Mouse (Mus musculus) limb, embryonic 13.5 days (tissue): Measurements from ENCODE around the gene Syna. TPM values are rescaled to one million over a fixed set of nuclear protein-coding genes. Genes with fewer than 3 reads are reported as not detected.

Source experiments
- ATAC-seq: fragments of 200-750 bp; cut with Nextera tagmentation; 2 replicates; pipeline ENCODE4 v1.8.0; 2017; ENCODE audit warnings: low read depth, moderate number of reproducible peaks, moderate TSS enrichment; ENCODE audit not compliant: low FRiP score
- H3K27ac ChIP-seq: fragments of 300-500 bp; sonication (generic); 2 replicates; pipeline ENCODE4 v1.5.1; 2015; ENCODE audit warnings: inconsistent platforms, mild to moderate bottlenecking, moderate library complexity
- H3K27me3 ChIP-seq: fragments of 300-500 bp; sonication (generic); 2 replicates; pipeline ENCODE4 v1.6.1; 2015; ENCODE audit warnings: mild to moderate bottlenecking, inconsistent platforms
- H3K36me3 ChIP-seq: fragments of 300-500 bp; sonication (generic); 2 replicates; pipeline ENCODE4 v1.6.1; 2015; ENCODE audit warnings: inconsistent platforms, mild to moderate bottlenecking, moderate library complexity
- H3K4me1 ChIP-seq: fragments of 300-500 bp; sonication (generic); 2 replicates; pipeline ENCODE4 v1.6.1; 2015; ENCODE audit warnings: inconsistent platforms
- H3K4me2 ChIP-seq: fragments of 300-500 bp; sonication (generic); replicated peaks from 2 replicates; pipeline ENCODE4 v1.6.1; 2015; ENCODE audit warnings: inconsistent platforms, mild to moderate bottlenecking, moderate library complexity
- H3K4me3 ChIP-seq: fragments of 300-500 bp; sonication (generic); 2 replicates; pipeline ENCODE4 v1.5.1; 2015; ENCODE audit warnings: moderate library complexity, mild to moderate bottlenecking, inconsistent platforms
- H3K9ac ChIP-seq: fragments of 300-500 bp; sonication (generic); 2 replicates; pipeline ENCODE4 v1.6.1; 2015; ENCODE audit warnings: mild to moderate bottlenecking, inconsistent platforms
- H3K9me3 ChIP-seq: fragments of 300-500 bp; sonication (generic); 2 replicates; pipeline ENCODE4 v1.6.1; 2016; ENCODE audit warnings: inconsistent platforms
- WGBS: fragments of 180-500 bp; shearing (Covaris S2); methylation state at CpG from one replicate; pipeline ENCODE4 v1.1.7; 2015; 5-methylcytosine and 5-hydroxymethylcytosine counted together
- polyA plus RNA-seq: library from polyadenylated mRNA; unstranded; fragments of >200 nt; fragmentation: Nextera tagmentation; extraction: Ambion mirVana; gene quantifications from 2 replicates; pipeline ENCODE4 v1.2.1, GENCODE M21; 2015

The Syna gene
- polyA plus RNA-seq, 1 experiment from 2014 or later, result 0.20 TPM

DNA sequence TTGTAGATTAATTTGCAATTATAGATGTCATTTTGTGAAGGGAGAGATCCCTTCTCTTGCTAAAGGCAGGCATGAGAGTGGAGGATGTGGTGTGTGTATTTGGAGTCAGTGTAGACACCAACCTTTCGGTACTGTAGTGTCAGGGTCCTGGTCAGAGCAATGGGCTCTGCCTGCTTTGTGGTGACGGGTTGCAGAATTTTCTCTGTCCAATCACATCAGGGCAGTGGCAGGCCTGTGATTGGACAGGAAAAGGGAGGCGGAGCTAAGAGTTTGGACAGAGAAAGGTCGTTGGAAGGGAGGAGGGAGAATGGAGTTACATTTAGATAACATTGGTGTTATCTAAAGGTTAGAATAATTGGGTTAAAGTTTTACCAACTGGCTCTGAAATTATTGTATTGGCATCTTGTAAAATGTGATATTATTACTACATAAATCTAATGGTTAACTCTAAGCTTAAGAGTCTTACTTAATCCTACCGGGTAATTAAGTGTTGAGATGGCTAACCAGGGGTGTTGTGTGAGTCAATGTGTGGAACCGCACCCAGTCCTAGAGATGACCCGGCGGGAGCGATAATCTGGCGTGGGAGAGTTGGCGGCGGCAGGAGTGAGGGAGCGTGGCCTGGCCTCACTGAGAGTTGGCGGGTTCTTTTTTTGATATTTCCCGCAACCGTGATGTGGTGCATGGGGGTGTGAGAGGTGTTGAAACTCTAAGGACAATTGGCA lies 640 bp upstream of the Syna start:
- no peaks in the 10 kb centered on the region for H3K36me3 ChIP-seq
- 81% methylated on average over 16 of the region's 16 CpGs for WGBS
- no peak for ATAC-seq
- H3K4me2 ChIP-seq, result no peak overlapping the region
- no peak overlapping the region for H3K9ac ChIP-seq
- no peaks in the 10 kb centered on the region for H3K9me3 ChIP-seq
- no peak overlapping the region for H3K27ac ChIP-seq
- peaks cover 2% of the 10 kb centered on the region for H3K4me1 ChIP-seq
- H3K27me3 ChIP-seq, result no peaks in the 10 kb centered on the region
- H3K4me3 ChIP-seq, result no peak overlapping the region

DNA sequence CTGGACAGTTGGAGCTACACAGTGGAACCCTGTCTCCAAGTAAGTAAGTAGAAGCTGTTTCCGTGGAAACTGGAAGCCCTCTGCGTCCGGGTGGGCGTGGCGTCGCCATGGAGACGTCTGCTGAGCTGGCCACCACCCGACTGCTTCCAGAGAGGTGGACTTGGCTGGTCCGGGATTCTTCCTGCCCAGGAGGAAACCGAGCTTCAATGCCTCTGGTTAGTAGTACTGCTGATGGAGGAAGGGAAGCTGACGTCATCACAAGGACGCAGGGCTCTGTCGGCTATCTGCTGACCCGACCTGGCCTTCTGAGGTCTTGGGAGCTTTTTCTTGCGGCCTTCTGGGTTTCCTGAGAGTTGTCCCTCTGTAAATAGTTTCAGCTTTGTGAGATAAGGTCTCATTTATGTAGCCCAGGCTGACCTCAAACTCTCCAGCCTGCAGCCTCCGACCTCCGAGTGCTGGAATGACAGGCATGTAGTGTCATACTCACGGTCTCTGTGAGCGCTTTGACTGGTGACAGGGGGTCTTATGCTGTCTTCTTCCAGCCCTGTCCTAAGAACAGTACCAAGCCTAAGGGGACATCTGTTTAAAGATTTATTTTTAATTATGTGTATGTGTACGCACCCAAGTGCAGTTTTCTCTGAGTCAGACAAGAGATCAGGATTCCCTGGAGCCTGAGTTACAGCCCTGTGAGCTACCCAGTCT lies 4.4 kb downstream of the Syna start:
- peak overlapping the region; percentile 15; the same call in 1 of the 2 replicates for H3K4me3 ChIP-seq
- H3K4me2 ChIP-seq, result peak overlapping the region; percentile 52
- H3K27ac ChIP-seq, result no peak overlapping the region; the same call in 1 of the 2 replicates
- no peak for ATAC-seq
- no peaks in the 10 kb centered on the region for H3K27me3 ChIP-seq
- 10% methylated on average over 20 of the region's 20 CpGs for WGBS
- H3K36me3 ChIP-seq, result no peaks in the 10 kb centered on the region
- H3K9me3 ChIP-seq, result no peaks in the 10 kb centered on the region
- peak overlapping the region; percentile 19; the same call in 1 of the 2 replicates for H3K9ac ChIP-seq
- peaks cover 26% of the 10 kb centered on the region for H3K4me1 ChIP-seq

DNA sequence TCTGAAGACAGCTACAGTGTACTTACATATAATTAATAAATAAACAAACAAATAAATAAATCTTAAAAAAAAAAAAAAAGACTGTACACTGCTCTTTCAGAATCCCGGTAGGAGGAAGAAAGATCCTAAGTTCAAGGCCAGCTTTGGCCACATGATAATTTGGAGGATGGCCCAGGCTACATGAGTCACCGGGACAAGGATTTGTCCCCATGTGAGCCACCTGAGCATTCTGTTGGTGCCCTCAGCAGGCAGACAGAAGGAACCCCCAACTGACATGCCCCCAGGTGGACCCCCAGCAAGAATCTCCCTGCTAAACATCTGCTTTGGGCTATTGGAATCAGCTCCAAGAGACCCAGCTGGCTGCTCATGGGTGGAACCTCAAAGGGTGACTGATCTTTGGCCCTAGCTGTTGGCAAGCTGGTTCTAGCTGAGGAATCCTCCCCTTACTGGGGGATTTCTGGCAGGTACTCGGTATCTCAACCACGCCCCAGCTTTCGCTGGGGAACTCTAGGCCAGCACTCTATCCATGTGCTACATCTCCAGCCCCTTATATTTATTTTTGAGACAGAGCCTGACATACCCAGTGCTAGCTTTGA lies 5.9 kb downstream of the Syna start:
- no peak overlapping the region for H3K9ac ChIP-seq
- no peaks in the 10 kb centered on the region for H3K27me3 ChIP-seq
- no peak overlapping the region for H3K27ac ChIP-seq
- WGBS, result 85% methylated on average over 5 of the region's 5 CpGs
- ATAC-seq, result no peak
- no peaks in the 10 kb centered on the region for H3K9me3 ChIP-seq
- H3K4me2 ChIP-seq, result no peak overlapping the region
- no peaks in the 10 kb centered on the region for H3K36me3 ChIP-seq
- no peak overlapping the region for H3K4me3 ChIP-seq
- peaks cover 38% of the 10 kb centered on the region for H3K4me1 ChIP-seq

DNA sequence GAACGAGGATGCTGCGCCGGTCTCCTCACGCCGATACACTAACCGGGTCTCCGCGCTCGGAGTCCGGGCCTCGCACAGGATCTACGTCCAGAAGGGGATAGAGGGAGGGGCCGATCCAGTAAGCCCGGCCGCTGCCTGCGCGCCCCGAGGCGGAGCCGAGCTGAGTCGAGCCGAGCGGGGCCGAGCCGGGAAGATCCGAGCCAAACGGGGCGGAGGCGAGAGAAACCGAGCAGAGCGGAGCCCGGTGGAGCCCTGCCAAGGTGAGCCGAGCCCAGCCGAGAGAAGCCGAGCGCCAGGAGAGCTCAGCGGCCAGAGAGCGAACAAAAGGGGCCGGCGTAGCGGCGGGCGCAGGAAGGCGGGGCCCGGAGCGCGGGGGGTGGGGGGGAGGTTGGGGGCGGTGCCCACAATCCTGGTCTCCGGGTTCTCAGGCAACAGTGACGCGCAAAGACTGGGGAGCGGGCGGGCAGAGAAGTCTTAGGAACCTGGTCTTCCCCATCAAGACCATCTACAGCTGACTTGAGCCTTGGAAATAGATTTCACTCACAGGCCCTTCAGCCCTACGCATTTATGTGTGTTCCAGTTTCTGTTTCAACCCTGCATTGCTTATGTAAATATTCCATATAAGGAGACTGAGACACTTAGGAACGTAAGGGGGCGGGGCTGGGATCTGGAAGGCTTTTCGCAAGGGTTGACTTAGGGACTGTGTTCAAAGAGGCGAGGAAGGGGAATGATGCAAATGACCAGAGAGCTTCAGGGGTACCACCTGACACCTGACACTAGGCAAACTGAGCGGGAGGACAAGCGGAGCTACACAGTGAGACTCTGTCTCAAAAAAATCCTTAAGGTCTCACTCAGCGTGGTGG lies 7.6 kb downstream of the Syna start, which contains the start of gene Clip2:
Gene Clip2, minus strand, starts transcription at position 325 of the 863 bp plus-strand sequence.
- peak within 1 kb of the TSS; percentile 96 for H3K27ac ChIP-seq
- H3K9ac ChIP-seq, result peak within 1 kb of the TSS; percentile 88
- peak; percentile 94 for ATAC-seq
- H3K4me3 ChIP-seq, result peak within 1 kb of the TSS; percentile 76
- peaks cover 48% of the 10 kb centered on the region for H3K4me1 ChIP-seq
- peak within 1 kb of the TSS; percentile 81 for H3K4me2 ChIP-seq
- WGBS, result 1% methylated on average over 61 of the region's 61 CpGs
- no peaks in the 10 kb centered on the region for H3K27me3 ChIP-seq
- no peaks in the 10 kb centered on the region for H3K9me3 ChIP-seq
- H3K36me3 ChIP-seq, result no peaks in the 10 kb centered on the region

DNA sequence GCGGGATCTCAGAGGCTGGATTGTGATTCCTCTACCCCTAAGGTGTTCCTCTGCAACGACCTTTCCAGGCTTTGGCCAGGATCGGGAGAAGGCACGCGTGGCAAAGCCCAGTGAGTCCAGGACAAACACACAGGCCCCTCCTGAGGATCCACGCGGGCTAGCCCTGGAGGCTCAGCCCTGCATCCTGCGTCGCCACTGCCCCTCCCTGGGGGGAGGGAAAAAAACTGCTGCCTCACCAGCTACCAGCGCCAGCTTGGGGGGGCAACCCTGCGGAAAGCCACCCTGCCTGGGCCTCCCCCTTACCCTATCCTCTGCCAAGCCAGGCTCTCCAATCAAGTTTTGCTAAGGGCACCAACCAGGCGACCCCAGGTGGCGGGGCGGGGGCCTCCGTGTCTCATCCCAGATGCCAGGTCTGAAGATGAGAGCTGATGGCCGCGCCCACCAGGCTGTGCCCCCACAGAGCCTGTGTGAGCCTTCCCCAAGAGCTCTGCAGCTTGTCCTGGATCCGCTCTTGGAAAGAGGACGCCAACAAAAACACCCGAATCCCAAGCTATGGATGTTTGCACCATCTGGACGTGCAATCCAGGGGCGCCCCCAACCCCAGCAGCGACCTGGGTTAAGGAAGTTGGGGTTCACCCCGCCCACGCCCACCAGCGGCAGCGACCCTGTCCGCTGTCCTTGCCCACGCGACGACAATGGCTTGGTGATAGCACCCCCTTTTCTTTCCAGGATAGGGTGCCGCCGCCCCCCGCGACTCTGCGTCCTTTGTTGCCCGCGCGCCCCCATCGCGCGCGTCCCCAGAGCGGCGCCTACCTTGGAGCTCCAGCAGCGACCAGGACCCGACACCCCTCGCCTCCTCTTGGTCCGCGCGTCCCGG lies 8.5 kb downstream of the Syna start:
- H3K4me3 ChIP-seq, result peak overlapping the region; percentile 76
- peak overlapping the region; percentile 88 for H3K9ac ChIP-seq
- H3K27me3 ChIP-seq, result no peaks in the 10 kb centered on the region
- peaks cover 48% of the 10 kb centered on the region for H3K4me1 ChIP-seq
- peak overlapping the region; percentile 96 for H3K27ac ChIP-seq
- H3K4me2 ChIP-seq, result peak overlapping the region; percentile 81
- no peaks in the 10 kb centered on the region for H3K9me3 ChIP-seq
- no peaks in the 10 kb centered on the region for H3K36me3 ChIP-seq
- WGBS, result 2% methylated on average over 48 of the region's 52 CpGs
- ATAC-seq, result peak; percentile 1

DNA sequence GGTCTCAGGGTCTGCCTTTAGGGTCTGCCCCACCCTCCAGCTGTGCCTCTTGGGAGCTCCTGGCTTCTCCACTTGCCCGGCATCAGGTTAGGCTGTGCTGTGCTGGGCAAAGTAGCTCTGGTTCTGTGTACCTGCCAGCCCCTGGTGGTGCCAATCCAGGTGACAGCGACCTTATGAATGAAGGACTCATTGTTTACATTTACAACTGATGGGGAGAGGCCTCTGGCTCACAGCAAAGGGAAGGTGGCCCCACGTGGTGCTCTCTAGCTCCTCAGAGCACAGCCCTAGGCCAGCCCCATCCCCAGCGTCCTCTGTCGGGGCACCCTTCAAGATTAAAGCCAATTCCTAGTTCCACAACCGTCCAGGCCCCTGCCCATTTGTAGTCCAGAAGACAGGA lies 9.1 kb downstream of the Syna start:
- Histone ChIP-seq H3K4me1 (peaks cover 48% of the 10 kb centered on the region), H3K27me3 (no peaks in the 10 kb centered on the region), H3K9ac (peak overlapping the region; percentile 88), H3K4me2 (peak overlapping the region; percentile 81), H3K27ac (peak overlapping the region; percentile 96), H3K36me3 (no peaks in the 10 kb centered on the region), H3K9me3 (no peaks in the 10 kb centered on the region), H3K4me3 (peak overlapping the region; percentile 76)
- ATAC-seq, result no peak
- 6% methylated on average over 6 of the region's 6 CpGs for WGBS

DNA sequence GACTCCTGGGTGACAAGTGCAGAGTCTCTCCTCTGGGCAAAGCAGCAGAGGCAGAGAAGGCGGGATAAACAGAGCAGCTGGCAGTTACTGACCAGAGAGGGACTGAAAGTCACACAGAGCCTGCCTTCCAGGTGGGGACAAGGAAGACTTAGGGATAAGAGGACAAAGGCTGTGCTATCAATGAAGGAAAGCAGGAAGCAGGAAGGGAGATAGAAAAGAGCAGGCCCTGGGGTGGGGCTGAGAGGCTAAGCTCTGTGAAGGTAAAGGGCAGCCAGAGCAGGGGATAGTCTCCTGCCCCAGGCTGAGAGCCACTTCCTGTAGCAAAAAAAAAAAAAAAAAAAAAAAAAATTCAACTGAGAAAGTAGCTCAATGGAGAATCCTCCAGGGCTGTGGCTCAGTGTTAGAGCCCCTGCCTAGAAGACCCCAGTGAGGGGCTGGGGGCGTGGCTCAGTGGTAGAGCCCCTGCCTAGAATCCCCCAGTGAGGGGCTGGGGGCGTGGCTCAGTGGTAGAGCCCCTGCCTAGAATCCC lies 10.3 kb downstream of the Syna start:
- no peak overlapping the region for H3K9ac ChIP-seq
- H3K36me3 ChIP-seq, result no peaks in the 10 kb centered on the region
- ATAC-seq, result no peak
- no peak overlapping the region for H3K27ac ChIP-seq
- peaks cover 37% of the 10 kb centered on the region for H3K4me1 ChIP-seq
- H3K4me3 ChIP-seq, result no peak overlapping the region
- WGBS, result 95% methylated on average over 3 of the region's 3 CpGs
- H3K27me3 ChIP-seq, result no peaks in the 10 kb centered on the region
- 0 out of 2 replicates have a peak overlapping the region, but pooled peaks have one; percentile 1 for H3K4me2 ChIP-seq
- H3K9me3 ChIP-seq, result no peaks in the 10 kb centered on the region

DNA sequence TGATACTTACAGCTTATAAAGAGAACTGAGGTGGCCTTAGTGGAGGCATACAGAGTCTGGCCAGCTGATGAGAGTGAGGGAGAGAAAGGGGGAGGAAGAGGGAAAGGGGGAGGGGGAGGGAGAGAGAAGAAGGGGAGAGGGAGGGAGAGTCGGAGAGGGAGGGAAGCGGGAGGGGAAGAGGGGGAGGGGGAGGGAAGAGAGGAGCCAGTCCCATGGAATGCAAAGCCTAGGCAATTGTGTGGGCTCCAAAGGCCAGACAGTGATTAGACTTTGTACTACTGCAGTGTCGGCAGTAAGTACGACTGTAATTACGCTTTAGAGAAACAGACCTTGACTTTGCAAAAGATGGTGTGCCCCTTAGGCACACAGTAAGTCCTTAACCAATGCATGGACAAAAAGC lies 11.7 kb downstream of the Syna start:
- no peak overlapping the region for H3K9ac ChIP-seq
- H3K27ac ChIP-seq, result no peak overlapping the region
- WGBS, result 50% methylated on average over 5 of the region's 5 CpGs
- no peaks in the 10 kb centered on the region for H3K27me3 ChIP-seq
- H3K9me3 ChIP-seq, result no peaks in the 10 kb centered on the region
- no peak for ATAC-seq
- peaks cover 3% of the 10 kb centered on the region; the same call in 1 of the 2 replicates for H3K36me3 ChIP-seq
- H3K4me3 ChIP-seq, result no peak overlapping the region
- H3K4me2 ChIP-seq, result no peak overlapping the region
- H3K4me1 ChIP-seq, result peaks cover 35% of the 10 kb centered on the region

DNA sequence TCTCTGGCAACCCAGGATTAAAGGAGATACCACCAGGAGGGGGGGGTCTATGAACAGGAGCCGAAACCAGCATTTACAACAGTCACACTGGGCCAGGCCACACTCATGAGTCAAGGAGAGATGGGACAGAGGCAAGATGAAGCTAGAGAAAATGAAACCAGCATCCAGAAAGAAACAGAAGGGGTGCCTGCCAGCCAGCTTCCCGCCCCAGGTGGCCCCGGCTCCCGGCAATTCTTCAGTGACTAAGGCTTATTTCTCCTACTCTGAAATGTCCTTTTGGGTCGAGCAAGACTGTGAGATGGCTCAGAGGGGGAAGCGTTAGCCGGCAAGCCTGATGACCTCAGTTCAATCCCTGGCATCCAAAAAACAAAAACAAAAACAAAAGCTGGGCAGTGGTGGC lies 13.2 kb downstream of the Syna start:
- WGBS, result 87% methylated on average over 7 of the region's 7 CpGs
- Histone ChIP-seq H3K36me3 (peaks cover 3% of the 10 kb centered on the region; the same call in 1 of the 2 replicates), H3K9me3 (no peaks in the 10 kb centered on the region), H3K4me2 (no peak overlapping the region), H3K9ac (no peak overlapping the region), H3K4me3 (no peak overlapping the region), H3K4me1 (peaks cover 33% of the 10 kb centered on the region), H3K27me3 (no peaks in the 10 kb centered on the region), H3K27ac (no peak overlapping the region)
- no peak for ATAC-seq

DNA sequence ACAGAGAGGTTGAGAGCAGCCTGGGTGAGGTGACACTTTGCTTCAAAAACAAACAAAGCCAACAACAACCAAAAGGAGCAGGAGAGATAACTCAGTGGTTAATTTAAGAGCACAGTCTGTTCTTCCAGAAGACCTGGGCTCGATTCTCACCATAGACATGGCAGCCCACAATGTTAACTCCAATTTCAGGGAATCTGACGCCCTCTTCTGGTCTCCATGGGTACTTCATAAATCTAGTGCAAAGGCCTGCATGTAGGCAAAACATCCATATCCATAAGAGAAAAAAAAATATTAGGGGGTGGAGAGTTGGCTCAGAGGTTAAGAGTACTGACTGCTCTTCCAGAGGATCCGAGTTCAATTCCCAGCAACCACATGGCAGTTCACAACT lies 14.7 kb downstream of the Syna start:
- H3K9me3 ChIP-seq, result no peaks in the 10 kb centered on the region
- H3K9ac ChIP-seq, result no peak overlapping the region
- 47% methylated on average over 3 of the region's 3 CpGs for WGBS
- H3K27ac ChIP-seq, result no peak overlapping the region
- H3K4me2 ChIP-seq, result no peak overlapping the region
- peaks cover 3% of the 10 kb centered on the region; the same call in 1 of the 2 replicates for H3K36me3 ChIP-seq
- ATAC-seq, result no peak
- H3K4me1 ChIP-seq, result peaks cover 38% of the 10 kb centered on the region
- H3K4me3 ChIP-seq, result no peak overlapping the region
- H3K27me3 ChIP-seq, result no peaks in the 10 kb centered on the region
